Mouse (Mus musculus) CH12.LX (cell line): ENCODE data around the gene Steap4.

ENCODE experiments used
- CTCF ChIP-seq, 2 experiments: IDR thresholded peaks in 1 of 2; conservative IDR thresholded peaks in 1 of 2; 2 replicates each; pipeline ENCODE4 v1.5.1; 2011 to 2012; ENCODE audit warnings: low read depth in 2 of 2, low read length in 2 of 2, improper control_type of control experiment in 1 of 2, inconsistent platforms in 1 of 2, mild to moderate bottlenecking in 1 of 2, moderate library complexity in 1 of 2
- GABPA ChIP-seq: IDR thresholded peaks from 2 replicates; pipeline ENCODE4 v1.6.1; 2012; ENCODE audit warnings: low read depth, low read length, improper control_type of control experiment, inconsistent platforms; ENCODE audit not compliant: insufficient replicate concordance
- PAX5 ChIP-seq: IDR thresholded peaks from 2 replicates; pipeline ENCODE4 v1.6.1; 2012; ENCODE audit warnings: low read length, inconsistent platforms, mixed read lengths
- POLR2A ChIP-seq: IDR thresholded peaks from 2 replicates; pipeline ENCODE4 v1.6.1; 2011; ENCODE audit warnings: low read depth, mild to moderate bottlenecking, improper control_type of control experiment, low read length
- SIN3A ChIP-seq: IDR thresholded peaks from 2 replicates; pipeline ENCODE4 v1.6.1; 2012; ENCODE audit warnings: low read length, improper control_type of control experiment, inconsistent platforms
- TBP ChIP-seq: conservative IDR thresholded peaks from 2 replicates; pipeline ENCODE4 v1.6.1; 2011; ENCODE audit warnings: low read depth, low read length, improper control_type of control experiment
- ZMIZ1 ChIP-seq: IDR thresholded peaks from 2 replicates; pipeline ENCODE4 v1.6.1; 2012; ENCODE audit warnings: low read depth, mild to moderate bottlenecking, inconsistent platforms, low read length, improper control_type of control experiment

GRCm38 (mm10) chr5:7996401-7997044 lies 36.3 kb downstream of the Steap4 start:
- TF ChIP-seq GABPA (no peak), TBP (no peak), CTCF (conservative IDR thresholded peaks at IDR 0.05 in 1 of 2, IDR thresholded peaks at IDR 0.05 in 1 of 2; ENCODE audit: low read depth in 2 of 2, low read length in 2 of 2) (peak; percentile 72; a peak in 3 of 4 replicates), ZMIZ1 (no peak), PAX5 (no peak), SIN3A (no peak), POLR2A (no peak)
